Mouse (Mus musculus) midbrain, embryonic 12.5 days (tissue): ENCODE measurements at regions not wholly inside any gene's neighbourhood (a gene's known extent, or its start where the extent isn't known, plus 50 kb on each side); places are given as distances from the start of the nearest gene placed in this dataset.

Experiments
- ATAC-seq: fragments of 200-750 bp; cut with Nextera tagmentation; 2 replicates; pipeline ENCODE4 v1.8.0; 2017; ENCODE audit warnings: low read depth, moderate TSS enrichment, moderate library complexity; ENCODE audit not compliant: low FRiP score
- H3K27ac ChIP-seq: fragments of 300-500 bp; sonication (generic); replicated peaks from 2 replicates; pipeline ENCODE4 v1.5.1; 2016; ENCODE audit warnings: mild to moderate bottlenecking
- H3K27me3 ChIP-seq: fragments of 300-500 bp; sonication (generic); 2 replicates; pipeline ENCODE4 v1.6.1; 2016; ENCODE audit warnings: mild to moderate bottlenecking
- H3K36me3 ChIP-seq: fragments of 300-500 bp; sonication (generic); 2 replicates; pipeline ENCODE4 v1.6.1; 2016
- H3K4me1 ChIP-seq: fragments of 300-500 bp; sonication (generic); 2 replicates; pipeline ENCODE4 v1.6.1; 2016
- H3K4me2 ChIP-seq: fragments of 300-500 bp; sonication (generic); replicated peaks from 2 replicates; pipeline ENCODE4 v1.6.1; 2016; ENCODE audit warnings: mild to moderate bottlenecking, moderate library complexity
- H3K4me3 ChIP-seq: fragments of 300-500 bp; sonication (generic); 2 replicates; pipeline ENCODE4 v1.5.1; 2016; ENCODE audit warnings: mild to moderate bottlenecking
- H3K9ac ChIP-seq: fragments of 300-500 bp; sonication (generic); replicated peaks from 2 replicates; pipeline ENCODE4 v1.6.1; 2016; ENCODE audit warnings: mild to moderate bottlenecking, moderate library complexity
- H3K9me3 ChIP-seq: fragments of 300-500 bp; sonication (generic); 2 replicates; pipeline ENCODE4 v1.6.1; 2016; ENCODE audit warnings: mild to moderate bottlenecking
- WGBS: fragments of 180-500 bp; shearing (Covaris S2); methylation state at CpG from one replicate; pipeline ENCODE4 v1.1.7; 2016; 5-methylcytosine and 5-hydroxymethylcytosine counted together

DNA sequence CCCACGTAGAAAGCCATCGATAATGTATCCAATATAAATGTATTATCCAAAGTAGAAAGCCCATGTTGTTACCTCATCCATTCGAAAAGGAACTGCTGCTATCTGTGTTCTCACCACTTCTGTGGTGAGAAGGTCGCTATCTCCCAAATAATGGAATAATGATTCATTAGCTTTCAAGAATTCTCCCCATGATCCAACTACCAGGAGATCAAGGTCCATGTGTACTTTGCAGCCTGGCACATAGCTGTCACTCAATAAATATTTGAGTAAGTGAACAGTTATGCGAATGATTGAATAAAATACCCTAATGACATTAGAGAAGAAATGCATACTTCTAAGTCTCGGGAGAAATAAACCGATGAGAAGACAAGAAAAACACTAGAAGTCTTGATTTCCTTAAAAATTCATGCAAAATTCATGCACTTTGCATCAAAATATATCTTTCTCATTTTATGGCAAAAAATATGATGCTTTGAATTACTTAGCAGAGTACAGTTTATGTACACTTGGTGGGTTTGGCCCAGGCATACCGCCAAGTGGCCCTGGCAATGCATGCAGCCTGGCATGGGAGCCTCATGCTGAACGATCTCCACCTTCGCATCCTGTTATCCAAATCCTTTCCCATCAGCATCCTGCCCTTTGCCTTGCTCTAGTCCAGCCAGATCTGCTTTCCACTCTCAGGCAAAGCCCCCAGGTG, 208.7 kb downstream of the Rpl10-ps3 start:
- 92% methylated on average over 10 of the region's 10 CpGs for WGBS
- no peaks in the 10 kb centered on the region for H3K9me3 ChIP-seq

GRCm38 (mm10) chr9:50124241-50124640, 220.5 kb downstream of the Rpl10-ps3 start:
- no peak for ATAC-seq
- 23% methylated on average over 4 of the region's 4 CpGs for WGBS
- Histone ChIP-seq H3K4me2 (no peak overlapping the region), H3K4me1 (peaks cover 9% of the 10 kb centered on the region), H3K27ac (no peak overlapping the region), H3K27me3 (no peaks in the 10 kb centered on the region), H3K9me3 (no peaks in the 10 kb centered on the region), H3K36me3 (no peaks in the 10 kb centered on the region), H3K4me3 (no peak overlapping the region), H3K9ac (no peak overlapping the region)

More for the DNA sequence above, 208.7 kb downstream of the Rpl10-ps3 start:
- no peak for ATAC-seq
- Histone ChIP-seq H3K9ac (no peak overlapping the region), H3K4me2 (no peak overlapping the region), H3K36me3 (no peaks in the 10 kb centered on the region), H3K4me1 (peaks cover 5% of the 10 kb centered on the region; the same call in 1 of the 2 replicates), H3K27me3 (no peaks in the 10 kb centered on the region), H3K27ac (no peak overlapping the region), H3K4me3 (no peak overlapping the region)

DNA sequence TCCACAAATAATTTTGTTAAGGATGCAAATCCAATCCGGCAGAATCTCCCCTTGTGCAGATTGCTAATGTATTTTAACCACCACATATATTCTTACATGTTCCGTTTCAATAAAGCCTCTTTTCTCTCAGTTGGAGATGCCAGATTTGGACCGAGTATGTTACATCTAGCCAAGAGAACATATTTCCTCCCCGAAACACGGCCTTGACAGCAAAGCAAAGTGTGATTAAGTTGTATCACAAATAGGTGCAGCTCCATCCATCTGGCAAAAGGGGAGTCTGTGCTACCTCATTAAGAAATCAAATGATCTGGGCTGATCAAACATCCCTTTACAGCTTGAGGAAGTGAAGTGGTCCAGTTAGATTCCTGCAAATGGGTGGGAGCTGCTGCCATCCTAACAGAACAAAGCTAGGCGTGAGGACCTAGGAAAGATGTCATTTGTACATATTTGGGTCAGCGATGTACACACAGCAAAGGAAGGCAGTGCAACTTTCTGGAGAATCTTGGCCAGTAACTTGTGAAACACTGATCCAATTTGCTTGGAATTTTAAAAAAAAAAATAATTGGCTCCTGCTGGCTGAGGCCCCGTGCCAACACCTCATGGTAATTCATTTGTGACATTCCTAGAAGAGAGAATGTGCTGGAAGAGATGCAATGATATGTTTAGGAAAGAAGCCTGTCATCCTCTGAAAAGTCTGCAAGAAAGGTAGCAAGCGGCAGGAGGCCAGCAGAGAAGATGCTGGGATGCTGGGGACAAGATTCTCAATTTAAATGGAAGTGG, 223.8 kb downstream of the Rpl10-ps3 start:
- no peak overlapping the region for H3K4me3 ChIP-seq
- WGBS: 93% methylated on average over 9 of the region's 9 CpGs
- no peak for ATAC-seq
- H3K27me3 ChIP-seq: no peaks in the 10 kb centered on the region
- H3K4me1 ChIP-seq: peaks cover 9% of the 10 kb centered on the region
- H3K9me3 ChIP-seq: no peaks in the 10 kb centered on the region
- no peak overlapping the region for H3K9ac ChIP-seq
- no peak overlapping the region for H3K27ac ChIP-seq
- no peak overlapping the region for H3K4me2 ChIP-seq
- H3K36me3 ChIP-seq: no peaks in the 10 kb centered on the region

GRCm38 (mm10) chr9:50119412-50119811, 225.4 kb downstream of the Rpl10-ps3 start:
- ATAC-seq: no peak
- no peaks in the 10 kb centered on the region for H3K27me3 ChIP-seq
- H3K4me3 ChIP-seq: no peak overlapping the region
- peaks cover 7% of the 10 kb centered on the region for H3K4me1 ChIP-seq
- 92% methylated on average over 5 of the region's 5 CpGs for WGBS
- no peak overlapping the region for H3K27ac ChIP-seq
- H3K9me3 ChIP-seq: no peaks in the 10 kb centered on the region
- H3K9ac ChIP-seq: no peak overlapping the region
- no peak overlapping the region for H3K4me2 ChIP-seq
- no peaks in the 10 kb centered on the region for H3K36me3 ChIP-seq

- Histone ChIP-seq H3K4me1 (no peaks in the 10 kb centered on the region), H3K27me3 (no peaks in the 10 kb centered on the region), H3K4me3 (no peak overlapping the region), H3K9me3 (no peaks in the 10 kb centered on the region), H3K4me2 (no peak overlapping the region), H3K27ac (no peak overlapping the region), H3K36me3 (no peaks in the 10 kb centered on the region), H3K9ac (no peak overlapping the region)
- ATAC-seq: no peak
- WGBS: 87% methylated on average over 6 of the region's 6 CpGs
Observed at GRCm38 (mm10) chr9:50118578-50118977, 226.2 kb downstream of the Rpl10-ps3 start.

GRCm38 (mm10) chr9:50106551-50106950, 238.2 kb downstream of the Rpl10-ps3 start:
- Histone ChIP-seq H3K4me2 (no peak overlapping the region), H3K4me1 (peaks cover 15% of the 10 kb centered on the region)
- 0 out of 2 replicates have a peak, but pooled peaks have one; percentile 27 for ATAC-seq

DNA sequence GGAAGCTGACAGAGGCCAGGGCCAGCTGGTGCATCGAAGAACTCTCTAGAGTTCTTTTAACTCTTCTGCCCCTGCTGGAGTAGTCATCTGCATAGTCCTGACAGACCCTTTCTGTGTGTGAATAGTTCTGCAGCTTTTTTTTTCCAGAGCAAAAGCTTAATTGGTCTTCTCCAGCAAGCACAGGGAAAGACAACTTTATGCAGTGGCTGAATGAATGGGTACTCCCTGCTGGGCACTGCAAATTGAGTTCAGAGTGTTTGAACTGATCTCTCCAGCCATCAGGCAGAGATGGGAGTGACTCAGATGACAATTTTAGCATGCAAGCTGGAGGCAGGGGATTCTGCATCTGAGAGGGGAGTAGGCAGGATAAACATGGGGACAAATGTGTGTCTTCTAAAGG, 242.0 kb downstream of the Rpl10-ps3 start:
- Histone ChIP-seq H3K27me3 (no peaks in the 10 kb centered on the region), H3K27ac (no peak overlapping the region), H3K4me3 (no peak overlapping the region), H3K4me1 (peaks cover 15% of the 10 kb centered on the region), H3K9ac (no peak overlapping the region), H3K9me3 (no peaks in the 10 kb centered on the region), H3K4me2 (no peak overlapping the region), H3K36me3 (no peaks in the 10 kb centered on the region)
- 9% methylated on average over 1 of the region's 1 CpGs for WGBS
- ATAC-seq: no peak

More at GRCm38 (mm10) chr9:50106551-50106950, 238.2 kb downstream of the Rpl10-ps3 start:
- WGBS: 46% methylated on average over 4 of the region's 4 CpGs
- Histone ChIP-seq H3K27ac (0 out of 2 replicates have a peak overlapping the region, but pooled peaks have one; percentile 39), H3K9ac (no peak overlapping the region), H3K4me3 (no peak overlapping the region), H3K9me3 (no peaks in the 10 kb centered on the region), H3K27me3 (no peaks in the 10 kb centered on the region), H3K36me3 (no peaks in the 10 kb centered on the region)

GRCm38 (mm10) chr9:50101061-50101460, 243.7 kb downstream of the Rpl10-ps3 start:
- Histone ChIP-seq H3K9ac (no peak overlapping the region), H3K4me1 (peaks cover 8% of the 10 kb centered on the region), H3K27ac (no peak overlapping the region), H3K4me2 (no peak overlapping the region), H3K27me3 (no peaks in the 10 kb centered on the region), H3K36me3 (no peaks in the 10 kb centered on the region), H3K9me3 (no peaks in the 10 kb centered on the region), H3K4me3 (no peak overlapping the region)
- no peak for ATAC-seq
- WGBS: 70% methylated on average over 1 of the region's 1 CpGs

DNA sequence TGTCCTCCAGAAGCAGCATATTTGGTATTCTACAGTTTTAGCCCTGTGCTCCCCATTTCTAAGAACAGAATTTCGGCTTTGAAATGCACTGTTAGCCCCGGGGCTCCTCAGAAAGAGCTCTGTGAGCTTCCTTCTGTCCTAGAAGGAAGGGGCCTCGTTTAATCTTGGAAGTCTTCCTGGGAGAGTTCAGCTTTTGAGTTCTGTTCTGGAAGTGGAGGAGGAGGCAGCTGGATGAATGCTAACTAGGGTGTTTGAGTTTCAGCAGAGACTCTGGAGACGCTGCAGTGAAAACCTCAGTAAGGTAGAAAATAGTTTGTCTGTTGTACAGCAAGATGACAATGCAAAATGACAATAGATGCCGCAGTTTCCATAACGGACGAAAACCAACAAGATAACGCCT, 253.8 kb downstream of the Rpl10-ps3 start:
- H3K4me1 ChIP-seq: no peaks in the 10 kb centered on the region

GRCm38 (mm10) chr9:50089916-50090315, 254.9 kb downstream of the Rpl10-ps3 start:
- Histone ChIP-seq H3K4me2 (no peak overlapping the region), H3K4me1 (no peaks in the 10 kb centered on the region), H3K27ac (no peak overlapping the region), H3K36me3 (no peaks in the 10 kb centered on the region), H3K4me3 (no peak overlapping the region), H3K27me3 (no peaks in the 10 kb centered on the region; the same call in 1 of the 2 replicates), H3K9ac (no peak overlapping the region), H3K9me3 (no peaks in the 10 kb centered on the region)
- 77% methylated on average over 3 of the region's 3 CpGs for whole genome bisulfite sequencing
- no peak for ATAC-seq

More for the DNA sequence above, 253.8 kb downstream of the Rpl10-ps3 start:
- Histone ChIP-seq H3K4me2 (no peak overlapping the region), H3K27me3 (no peaks in the 10 kb centered on the region; the same call in 1 of the 2 replicates), H3K9me3 (no peaks in the 10 kb centered on the region), H3K27ac (no peak overlapping the region), H3K9ac (no peak overlapping the region), H3K36me3 (no peaks in the 10 kb centered on the region), H3K4me3 (no peak overlapping the region)
- 84% methylated on average over 8 of the region's 8 CpGs for WGBS
- ATAC-seq: no peak

- H3K36me3 ChIP-seq: no peaks in the 10 kb centered on the region
- no peak overlapping the region for H3K4me3 ChIP-seq
- no peak overlapping the region for H3K27ac ChIP-seq
- ATAC-seq: no peak
- H3K9me3 ChIP-seq: no peaks in the 10 kb centered on the region
- H3K4me2 ChIP-seq: no peak overlapping the region
- no peaks in the 10 kb centered on the region for H3K4me1 ChIP-seq
- H3K27me3 ChIP-seq: no peaks in the 10 kb centered on the region
- H3K9ac ChIP-seq: no peak overlapping the region
- WGBS: 84% methylated on average over 3 of the region's 3 CpGs
Observed at GRCm38 (mm10) chr9:50080205-50080604, 264.6 kb downstream of the Rpl10-ps3 start.

DNA sequence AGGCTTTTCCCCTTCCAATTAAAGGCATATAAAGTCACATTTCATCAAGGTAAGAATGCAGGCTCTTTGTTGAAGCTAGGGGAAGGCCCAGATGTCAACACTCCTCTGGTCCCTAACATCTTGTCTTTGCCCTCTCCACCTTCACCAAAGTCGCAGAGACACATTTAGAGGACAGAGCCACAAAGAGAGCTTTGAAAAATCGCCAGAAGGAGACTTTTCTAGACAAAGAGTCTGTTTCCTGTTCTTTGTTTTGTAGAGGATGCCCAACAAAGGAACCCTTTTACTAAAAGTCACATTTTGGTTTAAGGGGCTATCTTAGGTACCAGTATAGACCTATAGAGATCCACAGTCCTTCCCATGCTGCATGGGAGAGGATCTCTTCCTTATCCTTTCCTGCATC, 269.9 kb upstream of the Ncam1 start:
- no peaks in the 10 kb centered on the region for H3K36me3 ChIP-seq
- H3K27ac ChIP-seq: no peak overlapping the region
- no peaks in the 10 kb centered on the region for H3K9me3 ChIP-seq
- 66% methylated on average over 2 of the region's 2 CpGs for WGBS
- ATAC-seq: no peak
- H3K27me3 ChIP-seq: no peaks in the 10 kb centered on the region
- no peak overlapping the region for H3K9ac ChIP-seq
- H3K4me2 ChIP-seq: no peak overlapping the region
- H3K4me3 ChIP-seq: no peak overlapping the region
- no peaks in the 10 kb centered on the region for H3K4me1 ChIP-seq
